Mouse (Mus musculus) gastrocnemius, postnatal 25 days (tissue): ENCODE results near the gene Gm438. TPM values are rescaled to one million over a fixed set of nuclear protein-coding genes. Genes with fewer than 3 reads are reported as not detected.
"Not testable (repeated sequence)": the region's sequence is repeated elsewhere in the genome, so short reads cannot be mapped to it uniquely, and the experiment has no call there.

ENCODE experiments used
- DNase-seq: peaks from one replicate; pipeline ENCODE4 v3.0.0; 2022
- long read RNA-seq, 2 experiments: library from polyadenylated mRNA; stranded (forward); transcript quantifications; one replicate each; pipeline ENCODE4 v2.0.0; 2021
- total RNA-seq, 2 experiments: library from RNA; stranded (reverse); gene quantifications; 1 replicate in 1 of 2; 2 replicates in 1 of 2; pipeline ENCODE4 v1.2.3; 2021

Gm438 gene
- total RNA-seq = not detected
- long read RNA-seq, experiment 1 = 0 reads
- long read RNA-seq, experiment 2 = 0 reads

GRCm38 (mm10) chr4:144786483-144786882 is at the start of gene Gm438:
Gene Gm438, minus strand, starts transcription at chr4:144786583.
- DNase-seq = no peak

GRCm38 (mm10) chr4:144824706-144825105 is 38.3 kb upstream of the Gm438 start:
- DNase-seq = no peak

GRCm38 (mm10) chr4:144823996-144824395 is 37.6 kb upstream of the Gm438 start:
- no peak for DNase-seq

- not testable (repeated sequence) for DNase-seq
These were observed 20.8 kb upstream of the Gm438 start for GRCm38 (mm10) chr4:144807135-144807534.

- no peak for DNase-seq
These were observed 17.2 kb upstream of the Gm438 start for GRCm38 (mm10) chr4:144803633-144804032.

GRCm38 (mm10) chr4:144790141-144790540 is 3.8 kb upstream of the Gm438 start:
- peak; percentile 21 for DNase-seq

GRCm38 (mm10) chr4:144782476-144783197 is 3.7 kb downstream of the Gm438 start:
- DNase-seq = no peak

- no peak for DNase-seq
These were observed 20.7 kb downstream of the Gm438 start for GRCm38 (mm10) chr4:144765722-144766121.

- DNase-seq = no peak
These were observed 37.2 kb downstream of the Gm438 start for GRCm38 (mm10) chr4:144749139-144749538.

Other genes starting within 250 kb of the Gm438 start
- not detected for gene Gm13124, start 221.4 kb downstream of the Gm438 start, total RNA-seq
- not detected for gene Aadacl4, start 172.9 kb downstream of the Gm438 start, total RNA-seq
- gene Gm436, start 100.2 kb downstream of the Gm438 start, total RNA-seq = not detected
- gene Gm13178, start 65.2 kb downstream of the Gm438 start, total RNA-seq = not detected
- 10 to 100 TPM; 33.3 to 44.8 TPM for gene Dhrs3, start 106.2 kb upstream of the Gm438 start, total RNA-seq